Mouse (Mus musculus): Measurements from ENCODE around the gene Cacna1c.

Cacna1c gene

DNA sequence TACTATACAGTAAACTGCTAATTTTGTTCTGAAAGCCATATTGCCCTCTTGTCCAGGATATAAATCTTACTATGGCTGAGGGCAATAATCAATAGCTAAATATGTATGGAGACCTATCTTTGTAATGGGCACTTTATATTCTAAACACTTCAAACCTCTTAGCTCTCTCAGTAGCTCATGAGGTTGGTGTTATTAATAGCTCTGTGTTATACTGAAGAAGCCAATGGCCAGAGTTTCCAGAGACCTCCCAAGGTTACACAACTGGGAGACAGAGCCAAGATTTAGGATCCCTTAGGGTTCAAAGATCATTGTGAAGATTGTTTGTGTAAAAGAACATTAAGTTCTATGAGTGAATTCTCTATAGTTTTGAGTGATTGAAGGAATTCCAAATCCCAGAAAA, 30.5 kb downstream of the Cacna1c start:
- in situ Hi-C loops (cut with MboI, MseI): no loop called here

GRCm38 (mm10) chr6:119145109-119145508, 51.1 kb downstream of the Cacna1c start:
- in situ Hi-C loops (cut with MboI, MseI): no loop called here

- in situ Hi-C loops (cut with MboI, MseI): no loop called here
These were observed 56.7 kb downstream of the Cacna1c start for GRCm38 (mm10) chr6:119139561-119139960.

DNA sequence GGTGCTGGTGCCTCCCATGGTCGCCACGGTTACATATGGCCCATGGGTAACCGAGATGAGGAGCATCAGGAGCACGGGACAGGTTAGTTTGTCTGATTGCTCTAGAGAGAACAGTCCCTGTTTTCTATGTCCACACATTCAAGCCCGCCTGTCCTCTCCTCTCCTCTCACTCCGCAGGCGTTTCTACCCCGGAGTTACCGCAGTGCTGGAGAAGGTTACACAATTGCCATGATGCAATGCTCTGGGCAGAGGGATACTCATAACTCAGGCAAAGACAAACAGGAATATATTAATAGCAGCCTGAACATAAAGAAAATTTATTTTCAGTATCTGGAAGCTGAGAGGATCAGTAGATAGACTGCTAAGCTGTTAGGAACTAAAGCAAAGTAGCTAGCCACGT, 58.5 kb downstream of the Cacna1c start:
- in situ Hi-C loops (cut with MboI, MseI): no loop called here

DNA sequence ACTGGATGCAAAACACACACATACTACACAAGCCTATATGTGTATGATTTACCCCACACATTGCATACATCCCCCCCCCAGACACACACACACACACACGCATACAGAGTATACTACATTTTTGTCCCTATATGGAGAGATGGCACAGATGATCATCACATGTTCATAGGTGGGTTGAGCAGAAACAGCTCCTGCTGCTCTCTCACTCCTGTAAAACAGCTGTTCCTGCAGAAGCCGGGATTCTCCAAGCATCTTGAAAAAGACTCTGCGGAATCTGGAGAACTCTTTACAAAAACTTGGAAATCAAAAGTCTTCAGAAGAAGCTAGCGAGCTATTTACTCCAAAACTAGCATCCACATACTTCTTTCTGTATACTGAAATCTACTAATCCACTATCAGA, 63.4 kb downstream of the Cacna1c start:
- in situ Hi-C loops (cut with MboI, MseI): no loop called here

DNA sequence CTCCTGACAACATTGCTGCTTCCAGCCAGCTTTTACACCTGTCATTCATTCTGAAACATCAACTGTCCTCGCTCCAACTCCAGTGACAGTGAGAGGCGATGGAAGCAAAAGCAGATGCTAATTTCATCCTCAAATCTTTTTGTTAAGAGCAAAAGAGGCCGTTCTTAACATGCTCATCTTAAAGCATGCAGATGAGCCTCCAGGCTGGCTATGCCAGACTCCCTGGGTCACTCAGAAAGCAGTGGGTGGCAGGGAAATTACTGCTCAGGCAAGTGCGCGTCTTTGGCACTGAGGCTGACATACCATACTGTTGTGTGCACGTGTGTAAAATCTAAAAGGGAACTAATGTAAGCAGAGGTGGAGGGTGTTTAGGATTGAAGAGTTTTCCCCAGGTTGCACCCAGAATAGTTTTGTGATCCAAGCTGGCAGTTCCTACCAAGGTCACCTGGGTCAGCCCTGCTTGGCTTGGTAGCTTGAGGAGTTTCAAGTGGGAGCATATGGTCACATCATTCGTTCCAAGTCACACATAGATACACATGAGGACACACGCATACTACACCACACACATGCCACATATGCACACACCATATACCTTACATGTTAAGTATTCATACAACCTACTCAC, 64.0 kb downstream of the Cacna1c start:
- in situ Hi-C loops (cut with MboI, MseI): no loop called here

GRCm38 (mm10) chr6:119129664-119130063, 66.6 kb downstream of the Cacna1c start:
- in situ Hi-C loops (cut with MboI, MseI): loop anchor here (10.0 kb wide), 1 partner anchor 405 kb away; no protein-coding TSS in a partner anchor

DNA sequence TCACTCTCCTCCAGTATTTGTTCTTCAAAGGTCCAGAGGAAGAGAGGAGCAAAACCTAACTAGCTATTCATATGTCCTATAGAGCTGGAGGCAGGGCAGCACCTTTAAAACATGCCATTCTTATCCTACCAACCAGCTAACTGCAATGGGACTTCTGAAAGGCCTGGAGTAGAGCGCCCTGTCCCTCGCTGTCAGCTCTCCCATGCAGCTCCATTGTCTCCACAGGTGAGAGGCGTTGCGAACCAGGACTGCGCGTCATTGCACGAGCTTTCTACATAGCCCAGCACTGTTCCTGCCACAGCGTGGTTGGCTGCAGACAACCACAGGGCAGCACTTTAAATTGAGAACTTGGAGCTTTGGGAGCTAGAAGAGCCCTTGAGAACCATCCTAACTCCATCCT, 67.7 kb downstream of the Cacna1c start:
- in situ Hi-C loops (cut with MboI, MseI): loop anchor here (10.0 kb wide), 1 partner anchor 404 kb away; no protein-coding TSS in a partner anchor

GRCm38 (mm10) chr6:119128076-119128475, 68.1 kb downstream of the Cacna1c start:
- in situ Hi-C loops (cut with MboI, MseI): loop anchor here (10.0 kb wide), 1 partner anchor 403 kb away; no protein-coding TSS in a partner anchor

- in situ Hi-C loops (cut with MboI, MseI): loop anchor here (10.0 kb wide), 1 partner anchor 402 kb away; no protein-coding TSS in a partner anchor
These were observed 69.2 kb downstream of the Cacna1c start for GRCm38 (mm10) chr6:119126991-119127390.

DNA sequence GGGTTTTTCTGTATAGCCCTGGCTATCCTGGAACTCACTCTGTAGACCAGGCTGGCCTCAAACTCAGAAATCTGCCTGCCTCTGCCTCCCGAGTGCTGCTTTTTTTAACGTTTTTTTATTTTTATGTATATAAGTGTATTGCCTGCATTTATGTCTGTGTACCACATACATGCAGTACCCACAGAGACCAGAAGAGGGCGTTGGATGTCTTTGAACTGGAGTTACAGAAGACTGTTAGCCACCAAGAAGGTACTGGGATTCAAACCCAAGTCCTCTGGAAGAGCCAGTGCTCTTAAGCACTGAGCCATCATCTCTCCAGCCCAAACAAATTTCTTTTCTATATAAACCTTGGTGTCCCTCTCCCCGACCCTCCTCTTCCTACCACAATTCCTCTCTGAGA, 77.8 kb downstream of the Cacna1c start:
- in situ Hi-C loops (cut with MboI, MseI): no loop called here

GRCm38 (mm10) chr6:119116290-119116689, 79.9 kb downstream of the Cacna1c start:
- in situ Hi-C loops (cut with MboI, MseI): no loop called here

DNA sequence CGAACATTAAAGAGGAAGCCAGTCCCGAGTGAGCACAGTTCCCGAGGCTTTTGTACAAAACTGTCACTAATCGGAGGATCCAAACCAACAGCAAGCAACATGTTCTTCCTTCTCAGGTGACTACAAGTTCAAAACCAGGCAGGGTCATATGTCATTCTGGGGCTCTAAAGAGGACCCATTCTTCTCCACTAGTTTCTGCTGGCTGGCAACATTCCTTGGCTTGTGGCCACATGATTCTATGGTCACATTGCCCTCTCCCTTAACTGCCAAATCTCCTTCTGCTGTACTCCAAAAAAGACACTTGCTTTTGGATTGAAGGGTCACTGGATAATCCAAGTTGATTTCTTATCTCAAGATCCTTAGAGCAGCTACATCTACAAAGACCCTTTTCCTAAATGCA, 82.9 kb downstream of the Cacna1c start:
- in situ Hi-C loops (cut with MboI, MseI): no loop called here

DNA sequence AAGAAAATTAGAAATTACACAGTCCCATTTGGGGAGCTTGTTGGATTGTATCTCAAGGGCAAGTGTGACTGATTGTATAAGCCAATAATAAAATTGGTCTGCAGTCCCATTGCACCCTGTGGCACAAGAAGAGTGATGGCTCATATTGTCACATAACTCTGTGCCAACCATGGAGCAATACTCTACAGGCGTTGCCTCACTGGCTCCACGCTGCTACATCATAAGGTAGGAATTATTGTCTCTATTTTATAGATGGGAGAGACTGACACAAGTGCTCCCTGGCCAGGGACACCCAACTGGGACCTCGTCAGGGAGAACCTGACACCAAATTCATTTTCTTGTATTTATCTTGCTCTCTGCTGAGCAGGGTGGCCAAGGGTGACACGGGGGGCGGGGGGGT, 85.8 kb downstream of the Cacna1c start:
- in situ Hi-C loops (cut with MboI, MseI): no loop called here

GRCm38 (mm10) chr6:119108466-119109394, 87.5 kb downstream of the Cacna1c start:
- in situ Hi-C loops (cut with MboI, MseI): loop anchor here (10.0 kb wide), 1 partner anchor 464 kb away; no protein-coding TSS in a partner anchor

GRCm38 (mm10) chr6:119107856-119108465, 88.3 kb downstream of the Cacna1c start:
- in situ Hi-C loops (cut with MboI, MseI): loop anchor here (10.0 kb wide), 1 partner anchor 463 kb away; no protein-coding TSS in a partner anchor

DNA sequence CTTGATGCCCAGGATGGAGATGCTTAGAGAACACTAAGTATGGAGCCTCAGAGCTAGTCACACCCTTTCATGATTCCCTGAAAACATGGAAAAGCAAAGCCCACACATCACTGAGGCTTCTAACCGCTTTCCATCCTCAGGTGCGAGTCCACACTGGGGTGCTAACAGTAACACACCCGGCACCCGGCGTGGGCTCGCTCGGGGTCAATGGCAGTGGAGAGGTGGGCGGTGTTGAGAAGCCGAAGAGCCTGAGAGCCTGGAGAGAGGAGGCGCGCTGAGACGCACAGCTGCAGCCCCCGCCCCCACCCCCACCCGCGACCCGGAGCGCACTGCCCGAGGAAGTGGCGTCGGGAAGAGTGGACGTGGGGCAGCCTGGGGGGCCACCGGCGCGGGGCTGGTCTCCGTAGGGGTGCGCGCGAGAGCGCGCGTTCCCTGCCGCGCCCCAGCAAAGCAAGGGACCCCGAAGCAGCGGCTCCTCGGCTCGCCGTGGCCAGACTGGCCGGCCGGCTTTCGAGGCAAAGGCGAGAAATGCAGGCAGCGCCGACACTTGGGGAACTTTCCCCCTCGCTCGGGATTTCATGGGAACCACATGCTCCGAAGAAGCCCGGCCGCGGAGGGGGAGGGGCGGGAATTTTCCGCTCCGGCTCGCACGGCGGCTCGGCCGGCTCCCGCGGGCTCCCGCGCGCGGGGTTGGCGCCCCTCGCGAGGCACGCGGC, 88.9 kb downstream of the Cacna1c start:
- in situ Hi-C loops (cut with MboI, MseI): loop anchor here (10.0 kb wide), 1 partner anchor 462 kb away; no protein-coding TSS in a partner anchor

GRCm38 (mm10) chr6:119106726-119107125, 89.5 kb downstream of the Cacna1c start:
- in situ Hi-C loops (cut with MboI, MseI): loop anchor here (10.0 kb wide), 1 partner anchor 462 kb away; no protein-coding TSS in a partner anchor

GRCm38 (mm10) chr6:119105651-119106595, 90.3 kb downstream of the Cacna1c start:
- in situ Hi-C loops (cut with MboI, MseI): loop anchor here (10.0 kb wide), 1 partner anchor 461 kb away; no protein-coding TSS in a partner anchor

- in situ Hi-C loops (cut with MboI, MseI): loop anchor here (10.0 kb wide), 1 partner anchor 459 kb away; no protein-coding TSS in a partner anchor
These were observed 92.0 kb downstream of the Cacna1c start for GRCm38 (mm10) chr6:119104246-119104645.

Data from T-helper 1 cell (primary cell).